Mouse (Mus musculus): Measurements from ENCODE around the gene Arhgap21.

Gene Arhgap21

DNA sequence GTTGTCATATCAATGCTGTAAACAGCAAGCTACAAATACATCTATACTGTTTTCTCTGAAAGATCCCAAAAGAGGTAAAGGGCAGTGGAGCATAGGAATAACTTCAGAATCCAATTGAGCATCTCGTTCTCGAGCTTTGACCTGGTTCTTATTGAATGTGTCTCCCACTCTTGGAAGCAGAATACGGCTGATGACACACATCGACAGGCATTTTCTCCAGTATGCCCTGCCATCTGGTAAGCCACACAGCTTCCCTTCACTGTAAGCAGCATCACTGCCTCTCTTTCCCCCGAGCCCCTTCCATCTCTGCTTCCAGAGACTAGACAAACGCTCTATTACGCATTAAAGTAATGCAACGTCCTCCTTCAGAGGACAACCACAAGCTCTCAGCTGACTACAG lies 85.4 kb downstream of the Arhgap21 start:
- POLR2A ChIA-PET, result interaction anchor here in 1 of 4 experiments (0.6 kb wide), 2 partner anchors 80 to 86 kb away, joined by 3 read pairs; no protein-coding TSS in a partner anchor
- CTCF ChIA-PET, result interaction anchor here in 3 of 4 experiments (0.6 to 0.9 kb wide), 4 partner anchors 11 to 605 kb away, joined by 3 to 10 read pairs (median 6); no protein-coding TSS in a partner anchor

DNA sequence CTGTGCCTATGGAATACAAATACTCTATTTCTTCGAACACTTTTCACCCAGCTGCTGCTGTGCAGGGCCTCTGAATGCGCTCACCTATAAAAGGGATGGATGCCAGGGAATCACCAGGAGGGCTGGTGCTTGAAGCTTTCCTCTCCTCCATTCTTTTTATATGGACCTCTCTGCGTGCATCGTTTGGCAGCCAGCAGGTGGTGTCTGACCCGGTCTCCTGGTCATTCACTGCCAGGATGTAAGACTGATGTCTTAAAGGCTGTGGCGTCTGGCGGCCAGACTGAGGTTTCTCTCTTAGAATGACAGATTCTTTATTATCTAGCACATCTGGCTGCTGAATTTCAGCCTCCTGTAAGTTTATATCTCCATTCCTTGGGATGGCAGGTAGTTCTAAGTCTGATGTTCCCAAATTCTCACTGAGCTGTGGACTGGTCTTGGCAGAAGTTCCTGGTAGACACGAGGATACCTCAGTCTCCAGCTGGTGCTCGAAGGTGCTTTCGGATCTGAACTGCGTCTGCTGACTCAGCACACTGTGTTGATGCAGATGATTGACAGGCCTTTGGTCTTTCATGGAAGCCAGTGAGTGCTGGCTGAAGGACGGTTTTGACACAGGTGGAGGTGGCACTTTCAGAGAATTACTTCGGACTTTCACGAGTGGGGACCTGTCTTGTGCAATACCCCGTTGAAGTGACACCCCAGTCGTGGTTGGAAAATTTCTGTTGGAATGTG lies 88.6 kb downstream of the Arhgap21 start:
- CTCF ChIA-PET, result interaction anchor here in 1 of 4 experiments (0.8 to 1.7 kb wide), 2 partner anchors 19 to 21 kb away, joined by 3 to 4 read pairs; no protein-coding TSS in a partner anchor
- POLR2A ChIA-PET, result interaction anchor here in 1 of 4 experiments (0.5 to 1.8 kb wide), 3 partner anchors 12 to 19 kb away, joined by 3 to 5 read pairs (median 3); no protein-coding TSS in a partner anchor

GRCm38 (mm10) chr2:20874621-20875020 lies 94.1 kb downstream of the Arhgap21 start:
- POLR2A ChIA-PET, result no interaction called here
- CTCF ChIA-PET, result no interaction called here

GRCm38 (mm10) chr2:20869212-20869965 lies 99.3 kb downstream of the Arhgap21 start:
- ChIA-PET CTCF (interaction anchor here in 2 of 4 experiments (0.7 kb wide), 2 partner anchors 45 to 807 kb away, joined by 3 to 14 read pairs; no protein-coding TSS in a partner anchor), POLR2A (interaction anchor here in 1 of 4 experiments (1.0 kb wide), 1 partner anchor 8 kb away, joined by 3 read pairs; no protein-coding TSS in a partner anchor)

DNA sequence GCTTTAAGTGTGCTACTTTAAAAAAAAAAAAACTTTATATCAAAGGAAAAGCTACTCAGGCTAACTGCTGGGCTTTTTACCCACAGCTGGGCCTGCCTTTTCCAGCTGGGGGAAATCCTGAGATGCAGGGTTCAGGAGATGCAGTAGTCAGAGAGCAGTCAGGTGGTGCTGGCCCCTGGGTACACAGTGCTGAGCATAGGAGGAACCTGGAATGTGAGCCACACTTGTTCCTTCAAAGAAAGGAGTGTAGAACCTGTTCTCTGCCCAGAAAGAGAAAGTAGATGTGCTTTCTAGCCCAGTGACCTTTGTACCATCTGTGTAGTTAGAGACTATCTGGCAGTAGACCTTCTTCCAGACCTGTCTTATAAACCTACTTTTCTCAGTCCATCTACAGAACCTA lies 100.6 kb downstream of the Arhgap21 start:
- CTCF ChIA-PET, result interaction anchor here in 1 of 4 experiments (0.6 kb wide), 1 partner anchor 25 kb away, joined by 3 read pairs; no protein-coding TSS in a partner anchor
- POLR2A ChIA-PET, result interaction anchor here in 2 of 4 experiments (1.2 to 1.4 kb wide), 2 partner anchors 11 to 12 kb away, joined by 3 to 5 read pairs; no protein-coding TSS in a partner anchor

GRCm38 (mm10) chr2:20865795-20866194 lies 102.9 kb downstream of the Arhgap21 start:
- POLR2A ChIA-PET, result interaction anchor here in 1 of 4 experiments (0.6 to 1.2 kb wide), 2 partner anchors 8 to 101 kb away, joined by 3 read pairs; no protein-coding TSS in a partner anchor
- CTCF ChIA-PET, result no interaction called here

GRCm38 (mm10) chr2:20864569-20864968 lies 104.1 kb downstream of the Arhgap21 start:
- CTCF ChIA-PET, result no interaction called here
- POLR2A ChIA-PET, result no interaction called here

DNA sequence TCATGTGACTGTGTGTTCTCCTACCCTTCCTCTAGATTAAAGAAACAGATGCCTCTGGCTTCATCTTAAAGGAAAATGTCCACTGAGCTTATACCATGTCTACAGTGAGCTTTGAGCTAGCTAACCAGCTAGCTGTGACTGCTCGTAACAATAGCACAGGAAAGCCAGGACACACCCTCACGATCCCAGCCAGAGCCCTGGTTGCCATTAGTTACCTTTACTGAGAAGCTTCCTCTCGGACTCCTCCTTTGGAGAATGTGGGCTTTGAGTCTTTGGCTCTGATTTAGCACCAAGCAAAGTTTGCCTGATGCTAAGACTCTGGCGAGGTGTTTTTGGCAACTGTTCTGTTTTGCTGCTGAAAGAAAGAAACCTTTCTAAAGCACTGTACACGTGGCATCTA lies 107.9 kb downstream of the Arhgap21 start:
- POLR2A ChIA-PET, result no interaction called here

GRCm38 (mm10) chr2:20849346-20849745 lies 119.3 kb downstream of the Arhgap21 start:
- POLR2A ChIA-PET, result no interaction called here
- CTCF ChIA-PET, result interaction anchor here in 1 of 4 experiments (0.7 kb wide), 1 partner anchor 70 kb away, joined by 3 read pairs; no protein-coding TSS in a partner anchor

More for the DNA sequence above, 107.9 kb downstream of the Arhgap21 start:
- CTCF ChIA-PET, result interaction anchor here in 1 of 4 experiments (0.6 kb wide), 1 partner anchor 1057 kb away, joined by 3 read pairs; no protein-coding TSS in a partner anchor

DNA sequence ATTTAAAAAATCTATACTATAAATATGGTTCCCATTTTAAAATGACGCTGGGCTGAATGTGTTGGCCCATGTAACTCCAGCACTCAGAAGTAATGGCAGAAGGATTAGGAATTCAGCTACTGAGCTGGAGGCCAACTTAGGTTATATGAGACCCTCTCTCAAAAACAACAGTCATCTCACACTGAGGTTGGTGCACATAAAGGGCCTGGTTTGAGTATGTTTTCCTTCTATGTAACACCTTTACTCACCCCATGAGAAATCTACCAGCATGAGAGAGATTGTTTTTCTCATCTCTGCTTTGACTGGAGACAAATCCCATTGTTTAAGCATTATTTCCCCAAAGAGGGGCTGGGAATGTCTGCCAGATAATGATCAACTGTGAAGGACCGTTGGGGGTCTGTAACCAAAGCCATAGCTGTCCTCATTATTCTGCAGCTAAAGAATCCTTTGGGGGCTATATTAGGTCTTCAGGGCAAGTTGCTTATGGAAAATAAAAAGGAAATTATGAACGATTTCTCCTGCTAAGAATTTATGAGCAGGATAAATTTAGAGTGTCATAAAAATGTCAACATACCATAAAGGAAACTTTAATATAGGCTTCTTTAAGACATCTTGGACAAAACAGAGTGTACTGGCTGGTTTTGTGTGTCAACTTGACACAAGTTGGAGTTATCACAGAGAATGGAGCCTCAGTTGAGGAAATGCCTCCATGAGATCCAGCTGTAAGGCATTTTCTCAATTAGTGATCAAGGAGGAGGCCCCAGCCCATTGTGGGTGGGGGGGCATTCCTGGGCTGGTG lies 136.9 kb downstream of the Arhgap21 start:
- ChIA-PET POLR2A (interaction anchor here in 1 of 4 experiments (1.1 kb wide), 1 partner anchor 1395 kb away, joined by 3 read pairs; the partner anchor contains the start of gene Myo3a), CTCF (interaction anchor here in 1 of 4 experiments (0.6 kb wide), 1 partner anchor 427 kb away, joined by 3 read pairs; no protein-coding TSS in a partner anchor)

- POLR2A ChIA-PET, result no interaction called here
- CTCF ChIA-PET, result no interaction called here
Measured at GRCm38 (mm10) chr2:20830882-20831281, 137.8 kb downstream of the Arhgap21 start.

GRCm38 (mm10) chr2:20826258-20826657 lies 142.4 kb downstream of the Arhgap21 start:
- CTCF ChIA-PET, result no interaction called here
- POLR2A ChIA-PET, result no interaction called here

GRCm38 (mm10) chr2:20818226-20818625 lies 150.5 kb downstream of the Arhgap21 start:
- CTCF ChIA-PET, result no interaction called here
- POLR2A ChIA-PET, result no interaction called here

GRCm38 (mm10) chr2:20813986-20814385 lies 154.7 kb downstream of the Arhgap21 start:
- CTCF ChIA-PET, result interaction anchor here in 2 of 4 experiments (0.6 to 1.2 kb wide), 2 partner anchors 25 to 446 kb away, joined by 4 to 5 read pairs; no protein-coding TSS in a partner anchor
- POLR2A ChIA-PET, result interaction anchor here in 2 of 4 experiments (0.7 to 1.4 kb wide), 2 partner anchors 13 to 159 kb away, joined by 3 to 5 read pairs; no protein-coding TSS in a partner anchor

DNA sequence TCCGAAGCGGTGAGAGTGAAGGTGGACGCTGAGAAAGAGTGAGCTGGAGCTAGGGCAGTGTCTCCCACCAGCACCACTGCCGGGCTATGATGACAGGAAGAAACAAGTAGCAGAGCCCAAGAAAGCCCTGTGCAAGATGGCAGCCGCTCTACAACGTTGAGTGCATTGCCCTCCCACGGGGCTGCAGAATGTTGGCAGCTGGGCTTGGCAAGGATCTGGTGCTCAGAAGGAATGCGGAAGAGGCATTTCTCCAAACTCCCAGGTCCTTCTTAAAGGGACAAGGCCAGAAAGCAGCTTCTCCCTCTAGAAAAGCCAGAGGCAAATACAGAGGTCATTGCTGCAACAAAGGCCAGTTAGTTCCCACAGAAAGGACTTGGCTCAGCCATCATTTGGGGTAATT lies 157.2 kb downstream of the Arhgap21 start:
- POLR2A ChIA-PET, result interaction anchor here in 1 of 4 experiments (0.6 kb wide), 1 partner anchor 369 kb away, joined by 3 read pairs; no protein-coding TSS in a partner anchor

DNA sequence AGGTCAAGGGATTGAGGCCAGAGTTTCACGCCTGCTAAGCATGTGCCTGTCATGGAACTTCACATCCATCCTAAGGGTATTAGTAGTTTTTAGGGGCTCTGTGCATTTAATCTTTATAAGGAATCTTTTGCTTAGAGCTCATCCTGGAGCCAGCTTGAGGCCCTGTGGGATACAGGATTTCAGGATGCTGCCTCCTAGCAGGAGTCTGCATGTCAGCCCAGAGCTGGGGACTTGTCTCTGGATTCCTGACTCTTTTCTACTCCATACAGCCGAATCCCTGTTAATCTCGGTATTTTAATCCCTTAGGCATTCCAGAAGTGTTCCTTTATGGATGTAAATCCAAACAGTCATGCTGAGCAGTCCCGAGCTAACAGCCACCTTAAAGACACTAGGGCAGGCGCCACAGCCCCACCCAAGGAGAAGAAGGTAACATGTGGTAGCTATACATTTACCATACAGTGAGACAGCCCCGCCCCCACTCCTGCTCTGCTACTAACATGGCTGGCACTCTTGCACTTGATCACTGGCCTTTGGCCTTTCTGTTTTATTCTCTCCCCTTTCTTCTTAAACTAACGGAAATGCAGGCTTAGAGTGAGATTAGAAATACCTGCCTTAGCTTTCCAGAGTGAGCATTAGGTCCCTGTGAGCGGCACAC lies 167.3 kb downstream of the Arhgap21 start:
- CTCF ChIA-PET, result interaction anchor here in 1 of 4 experiments (0.9 kb wide), 1 partner anchor 22 kb away, joined by 3 read pairs; no protein-coding TSS in a partner anchor
- POLR2A ChIA-PET, result interaction anchor here in 1 of 4 experiments (0.5 to 1.1 kb wide), 3 partner anchors 13 to 1480 kb away, joined by 3 read pairs; no protein-coding TSS in a partner anchor

More for the DNA sequence above, 157.2 kb downstream of the Arhgap21 start:
- CTCF ChIA-PET, result interaction anchor here in 1 of 4 experiments (0.5 kb wide), 1 partner anchor 108 kb away, joined by 4 read pairs; no protein-coding TSS in a partner anchor
